Mouse (Mus musculus): ENCODE data around the gene Sptb. TPM values are rescaled to one million over a fixed set of nuclear protein-coding genes. Genes with fewer than 3 reads are reported as not detected.
A peak's percentile ranks its signal among the peaks of the same experiment; 100 is the strongest.

The Sptb gene
- polyA plus RNA-seq, 1 experiment from 2014 or later, result 2.4 TPM

DNA sequence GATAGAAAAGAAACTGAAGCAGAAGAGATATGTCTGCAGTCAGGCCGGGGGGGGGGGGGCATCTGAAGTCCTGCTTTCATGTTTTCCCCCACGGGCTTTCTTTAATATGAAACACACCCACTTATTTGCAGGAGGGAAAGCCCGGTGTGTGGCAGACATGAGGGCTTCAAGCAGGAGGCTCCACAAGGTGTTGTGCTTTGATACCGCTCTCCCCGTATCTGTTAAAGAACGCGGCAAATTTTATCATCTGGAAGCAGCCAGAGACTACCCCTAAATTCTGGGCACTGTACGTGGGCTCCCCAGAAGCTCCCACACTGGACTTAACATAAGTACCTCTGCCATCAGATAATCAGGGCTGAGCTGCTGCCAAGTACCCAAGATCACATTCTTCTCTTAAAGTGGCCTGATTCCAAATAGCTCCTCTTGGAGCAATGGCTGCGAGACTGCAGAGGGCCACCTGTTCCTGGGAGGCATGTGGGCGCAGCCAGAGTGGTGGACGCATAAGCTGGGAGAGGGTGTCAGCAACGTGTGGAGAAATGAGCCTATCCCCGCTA, 39.7 kb downstream of the Sptb start:
- H3K27ac ChIP-seq (replicated peaks; ENCODE audit: low read depth, low read length), result no peak overlapping the region
- H3K36me3 ChIP-seq (replicated peaks; ENCODE audit: control insufficient read depth, insufficient read depth, low read depth, low read length), result no peaks in the 10 kb centered on the region
- H3K9ac ChIP-seq (replicated peaks; ENCODE audit: low read length), result no peak overlapping the region
- 0 out of 2 replicates have a peak, but pooled peaks have one; percentile 27 for ATAC-seq (replicated peaks; ENCODE audit: insufficient number of reproducible peaks, low FRiP score, low TSS enrichment, low read depth)
- H3K4me2 ChIP-seq (ENCODE audit: low read depth, low read length), result no peak overlapping the region
- H3K4me3 ChIP-seq (ENCODE audit: low read depth, low read length), result no peak overlapping the region
- H3K27me3 ChIP-seq (ENCODE audit: control insufficient read depth, insufficient read depth, low read length), result no peaks in the 10 kb centered on the region
- peaks cover 3% of the 10 kb centered on the region; the same call in 1 of the 2 replicates for H3K4me1 ChIP-seq (ENCODE audit: control insufficient read depth, insufficient read depth, low read length)
- DNase-seq (ENCODE audit: low spot score), result no peak
- H3K9me3 ChIP-seq (replicated peaks; ENCODE audit: control insufficient read depth, low read length), result no peaks in the 10 kb centered on the region
- WGBS, result 52% methylated on average over 13 of the region's 13 CpGs

GRCm38 (mm10) chr12:76669956-76670530, 40.3 kb downstream of the Sptb start:
- H3K9me3 ChIP-seq (replicated peaks; ENCODE audit: control insufficient read depth, low read length), result no peaks in the 10 kb centered on the region
- peaks cover 3% of the 10 kb centered on the region; the same call in 1 of the 2 replicates for H3K4me1 ChIP-seq (ENCODE audit: control insufficient read depth, insufficient read depth, low read length)
- H3K4me2 ChIP-seq (ENCODE audit: low read depth, low read length), result no peak overlapping the region
- DNase-seq (ENCODE audit: low spot score) (no peak), ATAC-seq (replicated peaks; ENCODE audit: insufficient number of reproducible peaks, low FRiP score, low TSS enrichment, low read depth) (0 out of 2 replicates have a peak, but pooled peaks have one; percentile 27)
- H3K27me3 ChIP-seq (ENCODE audit: control insufficient read depth, insufficient read depth, low read length), result no peaks in the 10 kb centered on the region
- H3K36me3 ChIP-seq (replicated peaks; ENCODE audit: control insufficient read depth, insufficient read depth, low read depth, low read length), result no peaks in the 10 kb centered on the region
- H3K27ac ChIP-seq (replicated peaks; ENCODE audit: low read depth, low read length), result no peak overlapping the region
- no peak overlapping the region for H3K4me3 ChIP-seq (ENCODE audit: low read depth, low read length)
- H3K9ac ChIP-seq (replicated peaks; ENCODE audit: low read length), result no peak overlapping the region
- WGBS, result 14% methylated on average over 5 of the region's 5 CpGs

GRCm38 (mm10) chr12:76668654-76669419, 41.5 kb downstream of the Sptb start:
- DNase-seq (ENCODE audit: low spot score) (no peak), ATAC-seq (replicated peaks; ENCODE audit: insufficient number of reproducible peaks, low FRiP score, low TSS enrichment, low read depth) (no peak)
- H3K9me3 ChIP-seq (replicated peaks; ENCODE audit: control insufficient read depth, low read length), result no peaks in the 10 kb centered on the region
- WGBS, result 73% methylated on average over 7 of the region's 7 CpGs
- H3K27ac ChIP-seq (replicated peaks; ENCODE audit: low read depth, low read length), result no peak overlapping the region
- H3K4me2 ChIP-seq (ENCODE audit: low read depth, low read length), result no peak overlapping the region
- no peaks in the 10 kb centered on the region for H3K36me3 ChIP-seq (replicated peaks; ENCODE audit: control insufficient read depth, insufficient read depth, low read depth, low read length)
- H3K9ac ChIP-seq (replicated peaks; ENCODE audit: low read length), result no peak overlapping the region
- no peak overlapping the region for H3K4me3 ChIP-seq (ENCODE audit: low read depth, low read length)
- H3K27me3 ChIP-seq (ENCODE audit: control insufficient read depth, insufficient read depth, low read length), result no peaks in the 10 kb centered on the region
- peaks cover 3% of the 10 kb centered on the region; the same call in 1 of the 2 replicates for H3K4me1 ChIP-seq (ENCODE audit: control insufficient read depth, insufficient read depth, low read length)

DNA sequence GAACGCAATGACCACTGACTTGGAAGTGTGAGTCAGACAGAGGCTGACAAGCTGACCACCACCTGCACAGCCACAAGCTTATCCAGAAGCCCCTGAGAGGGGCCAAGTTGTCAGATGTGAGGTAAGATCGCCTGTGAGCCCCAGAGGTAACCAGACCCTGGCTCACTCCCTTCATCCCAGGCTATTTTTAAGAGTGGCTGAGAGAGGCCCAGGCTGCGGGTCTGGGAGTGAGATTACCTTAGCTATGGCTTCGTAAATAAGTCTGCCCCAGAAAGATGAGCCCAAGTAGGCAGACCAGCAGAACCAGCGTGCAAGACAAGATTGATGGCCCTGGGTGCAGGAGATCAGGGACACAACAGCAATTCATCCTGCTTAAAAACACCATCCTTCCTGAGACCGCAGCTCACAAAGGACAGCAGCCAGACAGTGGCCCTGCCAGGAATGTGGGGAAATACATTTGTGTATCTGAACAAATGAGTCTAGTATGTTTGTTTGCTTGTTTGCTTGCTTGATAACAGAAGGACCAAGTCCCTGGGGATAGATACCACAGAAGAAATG, 58.5 kb downstream of the Sptb start:
- Histone ChIP-seq H3K27ac (replicated peaks; ENCODE audit: low read depth, low read length) (no peak overlapping the region), H3K9me3 (replicated peaks; ENCODE audit: control insufficient read depth, low read length) (no peaks in the 10 kb centered on the region), H3K4me2 (ENCODE audit: low read depth, low read length) (no peak overlapping the region), H3K36me3 (replicated peaks; ENCODE audit: control insufficient read depth, insufficient read depth, low read depth, low read length) (no peaks in the 10 kb centered on the region), H3K4me3 (ENCODE audit: low read depth, low read length) (no peak overlapping the region), H3K4me1 (ENCODE audit: control insufficient read depth, insufficient read depth, low read length) (no peaks in the 10 kb centered on the region), H3K27me3 (ENCODE audit: control insufficient read depth, insufficient read depth, low read length) (no peaks in the 10 kb centered on the region), H3K9ac (replicated peaks; ENCODE audit: low read length) (no peak overlapping the region)
- no peak for ATAC-seq (replicated peaks; ENCODE audit: insufficient number of reproducible peaks, low FRiP score, low TSS enrichment, low read depth)
- no peak for DNase-seq (ENCODE audit: low spot score)
- WGBS, result 82% methylated on average over 6 of the region's 6 CpGs

GRCm38 (mm10) chr12:76649708-76650687, 60.3 kb downstream of the Sptb start:
- 51% methylated on average over 16 of the region's 16 CpGs for WGBS
- Histone ChIP-seq H3K36me3 (replicated peaks; ENCODE audit: control insufficient read depth, insufficient read depth, low read depth, low read length) (no peaks in the 10 kb centered on the region), H3K4me3 (ENCODE audit: low read depth, low read length) (no peak overlapping the region), H3K9me3 (replicated peaks; ENCODE audit: control insufficient read depth, low read length) (no peaks in the 10 kb centered on the region), H3K27ac (replicated peaks; ENCODE audit: low read depth, low read length) (no peak overlapping the region), H3K4me2 (ENCODE audit: low read depth, low read length) (no peak overlapping the region), H3K9ac (replicated peaks; ENCODE audit: low read length) (no peak overlapping the region), H3K27me3 (ENCODE audit: control insufficient read depth, insufficient read depth, low read length) (no peaks in the 10 kb centered on the region), H3K4me1 (ENCODE audit: control insufficient read depth, insufficient read depth, low read length) (no peaks in the 10 kb centered on the region)
- ATAC-seq (replicated peaks; ENCODE audit: insufficient number of reproducible peaks, low FRiP score, low TSS enrichment, low read depth), result peak; percentile 68; the same call in 1 of the 2 replicates
- peak; percentile 69 for DNase-seq (ENCODE audit: low spot score)

DNA sequence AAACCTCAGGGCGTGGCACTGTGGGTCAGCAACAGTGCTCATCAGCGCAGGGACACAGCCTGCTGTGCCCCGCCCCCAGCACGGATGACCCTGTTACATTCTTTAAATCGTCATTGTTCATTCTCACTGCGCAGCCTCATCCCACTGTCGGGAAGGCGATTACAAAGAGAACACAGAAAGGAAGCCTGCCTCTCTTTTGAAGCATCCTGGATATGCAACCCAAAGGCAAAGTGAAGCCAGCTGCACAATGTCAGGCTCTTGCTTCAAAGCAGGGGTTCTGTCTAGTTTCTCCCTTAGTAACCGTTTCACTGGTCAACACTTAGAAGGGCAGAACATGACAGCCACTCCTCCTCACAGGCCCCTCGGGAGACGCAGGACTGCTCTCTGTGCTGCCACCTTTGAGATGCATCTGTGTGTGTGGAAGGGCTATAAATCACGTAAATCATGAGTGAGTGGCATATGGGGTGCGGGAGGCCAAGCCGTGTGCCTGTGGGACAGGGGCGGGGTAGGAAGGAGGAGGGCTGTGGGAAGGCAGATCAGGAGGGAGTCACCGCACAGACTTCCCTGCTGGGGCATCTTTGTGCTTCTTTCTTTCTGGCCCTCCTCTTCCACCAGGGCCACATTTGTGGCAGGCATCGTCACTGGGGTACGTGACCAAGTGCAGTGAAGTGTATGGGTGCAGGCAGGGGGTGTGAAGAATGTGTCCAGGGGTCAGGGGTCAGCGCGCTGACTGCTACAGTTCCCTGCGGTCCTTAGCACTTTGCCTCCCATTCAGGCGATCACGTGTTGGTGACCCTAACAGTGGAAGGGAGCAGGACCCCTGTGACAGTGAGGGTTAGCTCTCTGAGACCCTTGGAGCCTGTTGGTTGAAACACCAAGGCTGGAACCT, 64.9 kb downstream of the Sptb start:
- no peak overlapping the region for H3K4me2 ChIP-seq (ENCODE audit: low read depth, low read length)

DNA sequence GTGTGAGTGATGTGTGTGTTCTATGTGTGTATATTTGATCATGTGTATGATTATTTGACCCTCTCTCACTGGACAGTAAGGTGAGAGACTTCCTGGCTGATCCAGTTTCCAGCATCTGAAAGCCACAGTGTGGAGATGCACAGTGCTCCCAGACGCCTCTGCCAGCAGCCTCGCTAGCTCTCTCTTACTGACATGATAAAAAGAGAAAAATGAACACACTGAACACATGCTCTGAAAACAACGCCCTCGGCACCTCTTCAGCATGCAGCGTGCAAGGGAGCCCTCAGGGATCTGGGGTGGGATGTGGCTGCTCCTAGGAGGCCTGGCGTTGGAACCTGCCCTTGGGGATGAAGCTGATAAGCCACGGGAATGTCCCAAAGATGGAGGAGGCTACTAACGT, 66.7 kb downstream of the Sptb start:
- Histone ChIP-seq H3K4me2 (ENCODE audit: low read depth, low read length) (no peak overlapping the region), H3K9ac (replicated peaks; ENCODE audit: low read length) (no peak overlapping the region), H3K4me3 (ENCODE audit: low read depth, low read length) (no peak overlapping the region), H3K27me3 (ENCODE audit: control insufficient read depth, insufficient read depth, low read length) (no peaks in the 10 kb centered on the region), H3K36me3 (replicated peaks; ENCODE audit: control insufficient read depth, insufficient read depth, low read depth, low read length) (no peaks in the 10 kb centered on the region), H3K9me3 (replicated peaks; ENCODE audit: control insufficient read depth, low read length) (no peaks in the 10 kb centered on the region), H3K27ac (replicated peaks; ENCODE audit: low read depth, low read length) (no peak overlapping the region), H3K4me1 (ENCODE audit: control insufficient read depth, insufficient read depth, low read length) (no peaks in the 10 kb centered on the region)
- ATAC-seq (replicated peaks; ENCODE audit: insufficient number of reproducible peaks, low FRiP score, low TSS enrichment, low read depth) (no peak), DNase-seq (ENCODE audit: low spot score) (no peak)
- 76% methylated on average over 8 of the region's 8 CpGs for WGBS

More for the DNA sequence above, 64.9 kb downstream of the Sptb start:
- Histone ChIP-seq H3K4me3 (ENCODE audit: low read depth, low read length) (no peak overlapping the region), H3K36me3 (replicated peaks; ENCODE audit: control insufficient read depth, insufficient read depth, low read depth, low read length) (no peaks in the 10 kb centered on the region), H3K27ac (replicated peaks; ENCODE audit: low read depth, low read length) (no peak overlapping the region), H3K4me1 (ENCODE audit: control insufficient read depth, insufficient read depth, low read length) (no peaks in the 10 kb centered on the region), H3K9ac (replicated peaks; ENCODE audit: low read length) (no peak overlapping the region), H3K27me3 (ENCODE audit: control insufficient read depth, insufficient read depth, low read length) (no peaks in the 10 kb centered on the region), H3K9me3 (replicated peaks; ENCODE audit: control insufficient read depth, low read length) (no peaks in the 10 kb centered on the region)
- ATAC-seq (replicated peaks; ENCODE audit: insufficient number of reproducible peaks, low FRiP score, low TSS enrichment, low read depth) (no peak; the same call in 1 of the 2 replicates), DNase-seq (ENCODE audit: low spot score) (peak; percentile 42)
- WGBS, result 53% methylated on average over 23 of the region's 23 CpGs

All from embryonic facial prominence, embryonic 11.5 days (tissue).